Mouse (Mus musculus): ENCODE measurements around the gene Fancb. TPM values are rescaled to one million over a fixed set of nuclear protein-coding genes. Genes with fewer than 3 reads are reported as not detected.

The Fancb gene
- polyA plus RNA-seq, 1 experiment from 2014 or later = 10.4 TPM

Other genes starting within 250 kb of the Fancb start
- gene Mospd2, start 217 bp upstream of the Fancb start, polyA plus RNA-seq (2016; fragmentation: Nextera tagmentation; extraction: Ambion mirVana) = 12.3 and 12.4 TPM in 2 replicates
- not detected in 2 replicates for gene Gm17604, start 24.2 kb downstream of the Fancb start, polyA plus RNA-seq (2016; fragmentation: Nextera tagmentation; extraction: Ambion mirVana)